Mouse (Mus musculus) adrenal gland, adult 2 months (tissue): ENCODE measurements around the gene Dsn1. TPM values are rescaled to one million over a fixed set of nuclear protein-coding genes. Genes with fewer than 3 reads are reported as not detected.

ENCODE experiments used
- DNase-seq: peaks from one replicate; pipeline ENCODE4 v3.0.0; 2021
- long read RNA-seq: library from polyadenylated mRNA; stranded (forward); transcript quantifications from one replicate; pipeline ENCODE4 v2.0.0, GENCODE M21; 2021
- polyA plus RNA-seq: library from polyadenylated mRNA; depleted of rRNA; stranded (reverse); fragments of >200 nt; gene quantifications from 2 replicates; pipeline ENCODE4 v1.2.3, GENCODE M21; 2012; rRNA removed
- total RNA-seq, 2 experiments: library from RNA; stranded (reverse); gene quantifications; 2 replicates each; pipeline ENCODE4 v1.2.3; 2021

Gene Dsn1
- total RNA-seq, result 1 to 10 TPM; 4.1 to 6.3 TPM
- polyA plus RNA-seq, result 0.76 and 0.77 TPM in 2 replicates
- long read RNA-seq, partial matches to known transcripts, result 1 of 3 reads
- long read RNA-seq, other reads (novel, unspliced or antisense), result 1 of 3 reads

- peak; percentile 92 for DNase-seq
Observed at GRCm38 (mm10) chr2:157006511-157007233, at the start of gene Dsn1. Dsn1 (minus strand) TSS chr2:157007154.

- DNase-seq, result no peak
Observed at GRCm38 (mm10) chr2:157055721-157056120, 48.8 kb upstream of the Dsn1 start.

- no peak for DNase-seq
Observed at GRCm38 (mm10) chr2:157054816-157055215, 47.9 kb upstream of the Dsn1 start.

- DNase-seq, result peak; percentile 92
Observed at GRCm38 (mm10) chr2:157054297-157054696, 47.3 kb upstream of the Dsn1 start.

- DNase-seq, result no peak
Observed at GRCm38 (mm10) chr2:157053787-157054186, 46.8 kb upstream of the Dsn1 start.

- no peak for DNase-seq
Observed at GRCm38 (mm10) chr2:157053124-157053523, 46.2 kb upstream of the Dsn1 start.

GRCm38 (mm10) chr2:157052448-157052847, 45.5 kb upstream of the Dsn1 start:
- DNase-seq, result no peak

GRCm38 (mm10) chr2:157049831-157050243, 42.9 kb upstream of the Dsn1 start:
- no peak for DNase-seq

- DNase-seq, result no peak
Observed at GRCm38 (mm10) chr2:157048395-157049181, 41.6 kb upstream of the Dsn1 start.

GRCm38 (mm10) chr2:157046956-157047355, 40.0 kb upstream of the Dsn1 start:
- no peak for DNase-seq

- no peak for DNase-seq
Observed at GRCm38 (mm10) chr2:157045932-157046331, 39.0 kb upstream of the Dsn1 start.

- DNase-seq, result no peak
Observed at GRCm38 (mm10) chr2:157043987-157044386, 37.0 kb upstream of the Dsn1 start.

- no peak for DNase-seq
Observed at GRCm38 (mm10) chr2:157043556-157043955, 36.6 kb upstream of the Dsn1 start.

GRCm38 (mm10) chr2:157041421-157041820, 34.5 kb upstream of the Dsn1 start:
- no peak for DNase-seq

- DNase-seq, result no peak
Observed at GRCm38 (mm10) chr2:157040649-157041046, 33.7 kb upstream of the Dsn1 start.

GRCm38 (mm10) chr2:157039900-157040648, 33.1 kb upstream of the Dsn1 start:
- peak; percentile 84 for DNase-seq

GRCm38 (mm10) chr2:157037303-157037702, 30.3 kb upstream of the Dsn1 start:
- peak; percentile 70 for DNase-seq

GRCm38 (mm10) chr2:157036400-157036799, 29.4 kb upstream of the Dsn1 start:
- peak; percentile 87 for DNase-seq

GRCm38 (mm10) chr2:157035371-157035770, 28.4 kb upstream of the Dsn1 start:
- DNase-seq, result no peak

- DNase-seq, result peak; percentile 76
Observed at GRCm38 (mm10) chr2:157030804-157031203, 23.9 kb upstream of the Dsn1 start.

- DNase-seq, result no peak
Observed at GRCm38 (mm10) chr2:157028261-157028660, 21.3 kb upstream of the Dsn1 start.
